Mouse (Mus musculus) neutrophil, adult 59 days (primary cell): ENCODE measurements around the gene Vmn2r3. TPM values are rescaled to one million over a fixed set of nuclear protein-coding genes. Genes with fewer than 3 reads are reported as not detected.

ENCODE experiments used
- total RNA-seq, 2 experiments: library from RNA; stranded (reverse); gene quantifications; 1 replicate in 1 of 2; 2 replicates in 1 of 2; pipeline ENCODE4 v1.2.4; 2023

Vmn2r3 gene
- total RNA-seq = not detected

GRCm38 (mm10) chr3:64289609-64290008 is at the start of gene Vmn2r3:
Gene Vmn2r3 (minus strand): TSS chr3:64289709.

Other genes with a start within 250 kb of the Vmn2r3 start
- gene Vmn2r1, start 208.2 kb downstream of the Vmn2r3 start, total RNA-seq = not detected
- not detected for gene Vmn2r2, start 147.8 kb downstream of the Vmn2r3 start, total RNA-seq
- gene Vmn2r4, start 125.7 kb upstream of the Vmn2r3 start, total RNA-seq = not detected
- gene Vmn2r5, start 220.1 kb upstream of the Vmn2r3 start, total RNA-seq = not detected